Mouse (Mus musculus) stomach, postnatal 0 days (tissue): ENCODE measurements around the gene Socs4.

Experiments
- CTCF ChIP-seq: IDR thresholded peaks from 2 replicates; pipeline ENCODE4 v1.5.1; 2016; ENCODE audit warnings: antibody characterized with exemption, low read depth, mild to moderate bottlenecking, moderate library complexity
- EP300 ChIP-seq: optimal IDR thresholded peaks from 2 replicates; pipeline ENCODE3; 2016; ENCODE audit warnings: antibody characterized with exemption

GRCm38 (mm10) chr14:47298408-47298792 lies 21.7 kb downstream of the Socs4 start:
- TF ChIP-seq CTCF (no peak), EP300 (no peak)
